Mouse (Mus musculus) myocyte (in vitro differentiated cells): Measurements from ENCODE around the gene Rnf224. TPM values are rescaled to one million over a fixed set of nuclear protein-coding genes. Genes with fewer than 3 reads are reported as not detected.

Experiments
- H3K27me3 ChIP-seq: one replicate; pipeline ENCODE4 v1.6.1; 2011; ENCODE audit not compliant: control insufficient read depth, insufficient read depth, insufficient read length
- H3K36me3 ChIP-seq: one replicate; pipeline ENCODE4 v1.6.1; 2011; ENCODE audit not compliant: control insufficient read depth, insufficient read depth
- H3K4me2 ChIP-seq: one replicate; pipeline ENCODE4 v1.6.1; 2011; ENCODE audit warnings: low read depth, control low read depth
- H3K4me3 ChIP-seq: one replicate; pipeline ENCODE4 v1.5.1; 2011; ENCODE audit warnings: mild to moderate bottlenecking, control low read depth, moderate library complexity
- H3K79me2 ChIP-seq: one replicate; pipeline ENCODE4 v1.6.1; 2011; ENCODE audit not compliant: control insufficient read depth, insufficient read depth
- H3ac ChIP-seq: one replicate; pipeline ENCODE4 v1.6.1; 2011; ENCODE audit not compliant: control insufficient read depth, insufficient read length
- CEBPB ChIP-seq: IDR thresholded peaks from 2 replicates; pipeline ENCODE4 v1.6.1; 2011; ENCODE audit warnings: mild to moderate bottlenecking, moderate library complexity; ENCODE audit not compliant: poor library complexity, insufficient read depth, severe bottlenecking
- E2F4 ChIP-seq: IDR thresholded peaks from one replicate; pipeline ENCODE4 v1.6.1; 2011; ENCODE audit warnings: mild to moderate bottlenecking, control low read depth, moderate library complexity; ENCODE audit not compliant: insufficient read depth
- MAX ChIP-seq: IDR thresholded peaks from one replicate; pipeline ENCODE4 v1.6.1; 2011; ENCODE audit warnings: low read depth, mild to moderate bottlenecking, control low read depth
- MYOD1 ChIP-seq, 3 experiments: IDR thresholded peaks; one replicate each; pipeline ENCODE4 v1.6.1; 2011; ENCODE audit warnings: control low read depth in 2 of 3, low read depth in 2 of 3, mild to moderate bottlenecking in 2 of 3, moderate library complexity in 1 of 3; ENCODE audit not compliant: insufficient read length in 2 of 3, control insufficient read depth in 1 of 3
- MYOG ChIP-seq, 3 experiments: IDR thresholded peaks; one replicate each; pipeline ENCODE4 v1.6.1; 2011; ENCODE audit warnings: control low read depth in 2 of 3, low read depth in 2 of 3, mild to moderate bottlenecking in 2 of 3; ENCODE audit not compliant: insufficient read length in 2 of 3, control insufficient read depth in 1 of 3, insufficient read depth in 1 of 3
- POLR2A ChIP-seq: IDR thresholded peaks from one replicate; pipeline ENCODE4 v1.6.1; 2011; ENCODE audit warnings: low read depth, mild to moderate bottlenecking, control low read depth, moderate library complexity; ENCODE audit not compliant: insufficient read length
- POLR2AphosphoS2 ChIP-seq: IDR thresholded peaks from one replicate; pipeline ENCODE4 v1.6.1; 2011; ENCODE audit warnings: low read depth, control low read depth; ENCODE audit not compliant: insufficient read length
- REST ChIP-seq: IDR thresholded peaks from one replicate; pipeline ENCODE4 v1.6.1; 2011; ENCODE audit warnings: mild to moderate bottlenecking, control low read depth, moderate library complexity; ENCODE audit not compliant: insufficient read depth, insufficient read length
- SRF ChIP-seq: IDR thresholded peaks from one replicate; pipeline ENCODE4 v1.6.1; 2011; ENCODE audit warnings: low read depth; ENCODE audit not compliant: control insufficient read depth, insufficient read length
- TCF12 ChIP-seq: IDR thresholded peaks from one replicate; pipeline ENCODE4 v1.6.1; 2011; ENCODE audit warnings: mild to moderate bottlenecking, control low read depth; ENCODE audit not compliant: poor library complexity, insufficient read depth, severe bottlenecking
- TCF3 ChIP-seq: IDR thresholded peaks from one replicate; pipeline ENCODE4 v1.6.1; 2011; ENCODE audit warnings: low read depth, control low read depth; ENCODE audit not compliant: insufficient read length
- USF1 ChIP-seq: IDR thresholded peaks from one replicate; pipeline ENCODE4 v1.6.1; 2011; ENCODE audit warnings: low read depth, mild to moderate bottlenecking, control low read depth, moderate library complexity
- polyA plus RNA-seq: library from polyadenylated mRNA; unstranded; fragments of >200 nt; fragmentation: generic; extraction: Trizol; gene quantifications from one replicate; pipeline ENCODE4 v1.2.1, GENCODE M21; 2012; ENCODE audit warnings: missing spikeins

Gene Rnf224
- polyA plus RNA-seq, 1 experiment: not detected

GRCm38 (mm10) chr2:25194006-25194405, 42.6 kb downstream of the Rnf224 start:
- TF ChIP-seq CEBPB (no peak), TCF12 (no peak), MYOG (IDR thresholded peaks at IDR 0.05; ENCODE audit: control insufficient read depth in 1 of 3, insufficient read depth in 1 of 3, insufficient read length in 2 of 3, low read depth in 2 of 3) (no peak), MYOD1 (IDR thresholded peaks at IDR 0.05; ENCODE audit: control insufficient read depth in 1 of 3, insufficient read length in 2 of 3, low read depth in 2 of 3) (no peak), SRF (no peak), TCF3 (no peak), E2F4 (no peak), POLR2AphosphoS2 (no peak), MAX (no peak), USF1 (no peak)
- H3K4me2 ChIP-seq: no peak overlapping the region
- no peak overlapping the region for H3K4me3 ChIP-seq
- H3K36me3 ChIP-seq: no peaks in the 10 kb centered on the region
- no peaks in the 10 kb centered on the region for H3K27me3 ChIP-seq
- H3ac ChIP-seq: no peak overlapping the region
- H3K79me2 ChIP-seq: no peaks in the 10 kb centered on the region

GRCm38 (mm10) chr2:25193330-25193770, 43.2 kb downstream of the Rnf224 start:
- no peak for TF ChIP-seq MYOG (IDR thresholded peaks at IDR 0.05; ENCODE audit: control insufficient read depth in 1 of 3, insufficient read depth in 1 of 3, insufficient read length in 2 of 3, low read depth in 2 of 3)
- no peak for TF ChIP-seq CEBPB
- peak; percentile 40 for TF ChIP-seq POLR2AphosphoS2
- no peak for TF ChIP-seq USF1
- Histone ChIP-seq H3K4me2 (peak overlapping the region; percentile 25), H3K36me3 (no peaks in the 10 kb centered on the region), H3K79me2 (no peaks in the 10 kb centered on the region), H3K27me3 (no peaks in the 10 kb centered on the region), H3K4me3 (no peak overlapping the region), H3ac (no peak overlapping the region)

- H3K4me3 ChIP-seq: no peak overlapping the region
- TF ChIP-seq TCF12 (no peak), MYOG (IDR thresholded peaks at IDR 0.05; ENCODE audit: control insufficient read depth in 1 of 3, insufficient read depth in 1 of 3, insufficient read length in 2 of 3, low read depth in 2 of 3) (no peak), TCF3 (no peak), POLR2A (no peak)
- no peak overlapping the region for H3K4me2 ChIP-seq
- no peaks in the 10 kb centered on the region for H3K79me2 ChIP-seq
- no peaks in the 10 kb centered on the region for H3K27me3 ChIP-seq
- H3ac ChIP-seq: no peak overlapping the region
- H3K36me3 ChIP-seq: no peaks in the 10 kb centered on the region
Measured at GRCm38 (mm10) chr2:25187841-25188240, 48.7 kb downstream of the Rnf224 start.

GRCm38 (mm10) chr2:25186575-25186930, 50.0 kb downstream of the Rnf224 start:
- Histone ChIP-seq H3K79me2 (no peaks in the 10 kb centered on the region), H3K27me3 (no peaks in the 10 kb centered on the region), H3K36me3 (no peaks in the 10 kb centered on the region), H3ac (no peak overlapping the region), H3K4me2 (no peak overlapping the region), H3K4me3 (no peak overlapping the region)
- TF ChIP-seq USF1 (no peak), MYOD1 (IDR thresholded peaks at IDR 0.05; ENCODE audit: control insufficient read depth in 1 of 3, insufficient read length in 2 of 3, low read depth in 2 of 3) (no peak), POLR2AphosphoS2 (no peak), TCF3 (no peak), MYOG (IDR thresholded peaks at IDR 0.05; ENCODE audit: control insufficient read depth in 1 of 3, insufficient read depth in 1 of 3, insufficient read length in 2 of 3, low read depth in 2 of 3) (no peak), E2F4 (no peak), SRF (no peak), POLR2A (no peak), REST (no peak)

GRCm38 (mm10) chr2:25185625-25186574, 50.7 kb downstream of the Rnf224 start:
- TF ChIP-seq E2F4 (no peak), MYOD1 (IDR thresholded peaks at IDR 0.05; ENCODE audit: control insufficient read depth in 1 of 3, insufficient read length in 2 of 3, low read depth in 2 of 3) (peak in 2 of 3 experiments; percentile 47 to 68), MYOG (IDR thresholded peaks at IDR 0.05; ENCODE audit: control insufficient read depth in 1 of 3, insufficient read depth in 1 of 3, insufficient read length in 2 of 3, low read depth in 2 of 3) (peak in 2 of 3 experiments; percentile 84), POLR2A (no peak), SRF (peak; percentile 7)
- H3ac ChIP-seq: no peak overlapping the region
- no peaks in the 10 kb centered on the region for H3K79me2 ChIP-seq
- no peak overlapping the region for H3K4me3 ChIP-seq
- no peaks in the 10 kb centered on the region for H3K27me3 ChIP-seq
- H3K4me2 ChIP-seq: peak overlapping the region; percentile 58
- no peaks in the 10 kb centered on the region for H3K36me3 ChIP-seq
